Mouse (Mus musculus): ENCODE measurements at regions not wholly inside any gene's neighbourhood (a gene's known extent, or its start where the extent isn't known, plus 50 kb on each side); places are given as distances from the start of the nearest gene placed in this dataset.

- no peak for TF ChIP-seq CTCF (IDR thresholded peaks at IDR 0.05; ENCODE audit: insufficient read depth, low read depth, low read length)
Observed at GRCm38 (mm10) chr4:131206886-131207200, 262.7 kb downstream of the Matn1 start.

GRCm38 (mm10) chr4:131207249-131207648 lies 263.1 kb downstream of the Matn1 start:
- Histone ChIP-seq H3K27ac (ENCODE audit: insufficient read depth, low read depth, low read length) (no peak overlapping the region), H3K4me3 (ENCODE audit: insufficient read depth, low read depth, low read length) (no peak overlapping the region), H3K4me1 (ENCODE audit: control insufficient read depth, insufficient read depth, low read length) (no peaks in the 10 kb centered on the region)
- TF ChIP-seq POLR2A (IDR thresholded peaks at IDR 0.05; ENCODE audit: insufficient read depth, low read depth, low read length) (no peak), CTCF (IDR thresholded peaks at IDR 0.05; ENCODE audit: insufficient read depth, low read depth, low read length) (no peak)
- 72% methylated on average over 2 of the region's 2 CpGs for WGBS

More at GRCm38 (mm10) chr4:131206886-131207200, 262.7 kb downstream of the Matn1 start:
- Histone ChIP-seq H3K27ac (ENCODE audit: insufficient read depth, low read depth, low read length) (no peak overlapping the region), H3K4me3 (ENCODE audit: insufficient read depth, low read depth, low read length) (no peak overlapping the region), H3K4me1 (ENCODE audit: control insufficient read depth, insufficient read depth, low read length) (no peaks in the 10 kb centered on the region)
- 61% methylated on average over 4 of the region's 4 CpGs for WGBS

- TF ChIP-seq POLR2A (IDR thresholded peaks at IDR 0.05; ENCODE audit: insufficient read depth, low read depth, low read length): no peak
- no peak for TF ChIP-seq CTCF (IDR thresholded peaks at IDR 0.05; ENCODE audit: insufficient read depth, low read depth, low read length)
- H3K4me3 ChIP-seq (ENCODE audit: insufficient read depth, low read depth, low read length): no peak overlapping the region
- H3K4me1 ChIP-seq (ENCODE audit: control insufficient read depth, insufficient read depth, low read length): no peaks in the 10 kb centered on the region
- WGBS: 86% methylated on average over 9 of the region's 9 CpGs
- no peak overlapping the region for H3K27ac ChIP-seq (ENCODE audit: insufficient read depth, low read depth, low read length)
Observed at GRCm38 (mm10) chr4:131208166-131208565, 264.0 kb downstream of the Matn1 start.

- WGBS: 92% methylated on average over 6 of the region's 6 CpGs
- Histone ChIP-seq H3K27ac (ENCODE audit: insufficient read depth, low read depth, low read length) (no peak overlapping the region), H3K4me3 (ENCODE audit: insufficient read depth, low read depth, low read length) (no peak overlapping the region), H3K4me1 (ENCODE audit: control insufficient read depth, insufficient read depth, low read length) (no peaks in the 10 kb centered on the region)
- TF ChIP-seq CTCF (IDR thresholded peaks at IDR 0.05; ENCODE audit: insufficient read depth, low read depth, low read length) (no peak), POLR2A (IDR thresholded peaks at IDR 0.05; ENCODE audit: insufficient read depth, low read depth, low read length) (no peak)
Observed at GRCm38 (mm10) chr4:131208637-131209036, 264.5 kb downstream of the Matn1 start.

- 69% methylated on average over 4 of the region's 4 CpGs for WGBS
- Histone ChIP-seq H3K4me1 (ENCODE audit: control insufficient read depth, insufficient read depth, low read length) (no peaks in the 10 kb centered on the region), H3K4me3 (ENCODE audit: insufficient read depth, low read depth, low read length) (no peak overlapping the region), H3K27ac (ENCODE audit: insufficient read depth, low read depth, low read length) (no peak overlapping the region)
- TF ChIP-seq POLR2A (IDR thresholded peaks at IDR 0.05; ENCODE audit: insufficient read depth, low read depth, low read length): no peak
- no peak for TF ChIP-seq CTCF (IDR thresholded peaks at IDR 0.05; ENCODE audit: insufficient read depth, low read depth, low read length)
Observed at GRCm38 (mm10) chr4:131212711-131213110, 268.5 kb downstream of the Matn1 start.

- H3K27ac ChIP-seq (ENCODE audit: insufficient read depth, low read depth, low read length): no peak overlapping the region
- TF ChIP-seq CTCF (IDR thresholded peaks at IDR 0.05; ENCODE audit: insufficient read depth, low read depth, low read length) (no peak), POLR2A (IDR thresholded peaks at IDR 0.05; ENCODE audit: insufficient read depth, low read depth, low read length) (no peak)
- 84% methylated on average over 11 of the region's 11 CpGs for WGBS
Observed at GRCm38 (mm10) chr4:131215682-131216081, 271.5 kb downstream of the Matn1 start.

GRCm38 (mm10) chr4:131216361-131216760 lies 272.2 kb downstream of the Matn1 start:
- H3K27ac ChIP-seq (ENCODE audit: insufficient read depth, low read depth, low read length): no peak overlapping the region
- WGBS: 90% methylated on average over 3 of the region's 3 CpGs
- H3K4me1 ChIP-seq (ENCODE audit: control insufficient read depth, insufficient read depth, low read length): no peaks in the 10 kb centered on the region
- no peak overlapping the region for H3K4me3 ChIP-seq (ENCODE audit: insufficient read depth, low read depth, low read length)
- TF ChIP-seq POLR2A (IDR thresholded peaks at IDR 0.05; ENCODE audit: insufficient read depth, low read depth, low read length): no peak
- TF ChIP-seq CTCF (IDR thresholded peaks at IDR 0.05; ENCODE audit: insufficient read depth, low read depth, low read length): no peak

More at GRCm38 (mm10) chr4:131215682-131216081, 271.5 kb downstream of the Matn1 start:
- Histone ChIP-seq H3K4me3 (ENCODE audit: insufficient read depth, low read depth, low read length) (no peak overlapping the region), H3K4me1 (ENCODE audit: control insufficient read depth, insufficient read depth, low read length) (no peaks in the 10 kb centered on the region)

GRCm38 (mm10) chr4:131217083-131217482 lies 272.9 kb downstream of the Matn1 start:
- Histone ChIP-seq H3K4me1 (ENCODE audit: control insufficient read depth, insufficient read depth, low read length) (no peaks in the 10 kb centered on the region), H3K4me3 (ENCODE audit: insufficient read depth, low read depth, low read length) (no peak overlapping the region), H3K27ac (ENCODE audit: insufficient read depth, low read depth, low read length) (no peak overlapping the region)
- TF ChIP-seq CTCF (IDR thresholded peaks at IDR 0.05; ENCODE audit: insufficient read depth, low read depth, low read length) (no peak), POLR2A (IDR thresholded peaks at IDR 0.05; ENCODE audit: insufficient read depth, low read depth, low read length) (no peak)
- WGBS: 93% methylated on average over 4 of the region's 4 CpGs

- 40% methylated on average over 7 of the region's 7 CpGs for WGBS
- Histone ChIP-seq H3K4me1 (ENCODE audit: control insufficient read depth, insufficient read depth, low read length) (no peaks in the 10 kb centered on the region), H3K4me3 (ENCODE audit: insufficient read depth, low read depth, low read length) (no peak overlapping the region), H3K27ac (ENCODE audit: insufficient read depth, low read depth, low read length) (no peak overlapping the region)
- TF ChIP-seq CTCF (IDR thresholded peaks at IDR 0.05; ENCODE audit: insufficient read depth, low read depth, low read length) (no peak), POLR2A (IDR thresholded peaks at IDR 0.05; ENCODE audit: insufficient read depth, low read depth, low read length) (no peak)
Observed at GRCm38 (mm10) chr4:131217571-131218155, 273.5 kb downstream of the Matn1 start.

GRCm38 (mm10) chr4:131220966-131221365 lies 276.8 kb downstream of the Matn1 start:
- Histone ChIP-seq H3K4me3 (ENCODE audit: insufficient read depth, low read depth, low read length) (no peak overlapping the region), H3K4me1 (ENCODE audit: control insufficient read depth, insufficient read depth, low read length) (no peaks in the 10 kb centered on the region), H3K27ac (ENCODE audit: insufficient read depth, low read depth, low read length) (no peak overlapping the region)
- WGBS: 54% methylated on average over 10 of the region's 10 CpGs
- TF ChIP-seq CTCF (IDR thresholded peaks at IDR 0.05; ENCODE audit: insufficient read depth, low read depth, low read length) (no peak), POLR2A (IDR thresholded peaks at IDR 0.05; ENCODE audit: insufficient read depth, low read depth, low read length) (no peak)
